Mouse (Mus musculus): ENCODE measurements at regions not wholly inside any gene's neighbourhood (a gene's known extent, or its start where the extent isn't known, plus 50 kb on each side); places are given as distances from the start of the nearest gene placed in this dataset.

- no peaks in the 10 kb centered on the region for H3K36me3 ChIP-seq (replicated peaks; ENCODE audit: low read length)
- no peak for TF ChIP-seq GATA1 (IDR thresholded peaks at IDR 0.05; ENCODE audit: borderline replicate concordance, low read length)
- TF ChIP-seq FLI1 (IDR thresholded peaks at IDR 0.05; ENCODE audit: low read length) = no peak
- H3K4me1 ChIP-seq = no peaks in the 10 kb centered on the region
- no peak overlapping the region for H3K4me3 ChIP-seq (replicated peaks)
- H3K9me3 ChIP-seq = no peaks in the 10 kb centered on the region
- H3K27me3 ChIP-seq (replicated peaks) = no peaks in the 10 kb centered on the region
These were observed 69.4 kb upstream of the Tbc1d5 start for GRCm38 (mm10) chr17:51248543-51248942.

- H3K4me1 ChIP-seq = no peaks in the 10 kb centered on the region
- no peak overlapping the region for H3K4me3 ChIP-seq (replicated peaks)
- H3K27me3 ChIP-seq (replicated peaks) = no peaks in the 10 kb centered on the region
- no peak for TF ChIP-seq FLI1 (IDR thresholded peaks at IDR 0.05; ENCODE audit: low read length)
- TF ChIP-seq GATA1 (IDR thresholded peaks at IDR 0.05; ENCODE audit: borderline replicate concordance, low read length) = no peak
- H3K9me3 ChIP-seq = no peaks in the 10 kb centered on the region
- no peaks in the 10 kb centered on the region for H3K36me3 ChIP-seq (replicated peaks; ENCODE audit: low read length)
These were observed 66.9 kb upstream of the Tbc1d5 start for GRCm38 (mm10) chr17:51246038-51246437.

GRCm38 (mm10) chr17:51240360-51240993 is 61.3 kb upstream of the Tbc1d5 start:
- no peaks in the 10 kb centered on the region for H3K9me3 ChIP-seq
- no peak overlapping the region for H3K4me3 ChIP-seq (replicated peaks)
- peaks cover 27% of the 10 kb centered on the region for H3K4me1 ChIP-seq
- H3K36me3 ChIP-seq (replicated peaks; ENCODE audit: low read length) = no peaks in the 10 kb centered on the region
- H3K27me3 ChIP-seq (replicated peaks) = no peaks in the 10 kb centered on the region
- TF ChIP-seq GATA1 (IDR thresholded peaks at IDR 0.05; ENCODE audit: borderline replicate concordance, low read length) (no peak), FLI1 (IDR thresholded peaks at IDR 0.05; ENCODE audit: low read length) (no peak)

DNA sequence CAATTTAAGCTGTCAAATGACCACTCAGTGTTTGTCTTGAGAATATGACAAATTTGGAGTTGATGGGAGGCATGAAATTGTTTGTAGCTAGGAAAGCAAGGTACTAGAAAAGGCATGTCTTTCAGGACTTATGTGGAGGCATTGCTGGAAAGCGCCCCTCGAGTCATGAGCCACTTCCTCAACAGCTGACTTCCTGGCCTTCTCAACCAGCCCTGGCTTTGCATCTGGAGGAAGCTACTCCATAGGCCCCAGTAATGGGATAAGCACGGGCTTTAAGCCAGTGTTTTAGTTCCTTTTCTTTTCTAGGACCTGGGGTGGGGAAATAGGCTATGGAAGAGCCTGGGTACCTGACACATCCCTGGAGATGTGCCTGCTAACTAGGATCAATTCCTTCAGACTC is 60.3 kb upstream of the Tbc1d5 start:
- no peak for TF ChIP-seq GATA1 (IDR thresholded peaks at IDR 0.05; ENCODE audit: borderline replicate concordance, low read length)
- no peak for TF ChIP-seq FLI1 (IDR thresholded peaks at IDR 0.05; ENCODE audit: low read length)
- H3K9me3 ChIP-seq = no peaks in the 10 kb centered on the region
- H3K4me3 ChIP-seq (replicated peaks) = no peak overlapping the region

More for the DNA sequence above, 60.3 kb upstream of the Tbc1d5 start:
- H3K27me3 ChIP-seq (replicated peaks) = no peaks in the 10 kb centered on the region
- H3K4me1 ChIP-seq = peaks cover 27% of the 10 kb centered on the region
- H3K36me3 ChIP-seq (replicated peaks; ENCODE audit: low read length) = no peaks in the 10 kb centered on the region

Measured in megakaryocyte, embryonic 14.5 days (primary cell).